Mouse (Mus musculus) CH12.LX (cell line): ENCODE measurements around the gene D430019H16Rik. TPM values are rescaled to one million over a fixed set of nuclear protein-coding genes. Genes with fewer than 3 reads are reported as not detected.

Experiments
- DNase-seq: peaks from one replicate; pipeline ENCODE4 v3.0.0-alpha.2; 2013; ENCODE audit errors: extremely low read depth
- H3K27ac ChIP-seq: 2 replicates; pipeline ENCODE4 v1.5.1; 2012; ENCODE audit warnings: low read depth, mild to moderate bottlenecking, control low read depth, moderate library complexity; ENCODE audit not compliant: insufficient read depth
- H3K27me3 ChIP-seq: replicated peaks from 2 replicates; pipeline ENCODE3; 2012; ENCODE audit warnings: inconsistent platforms
- H3K36me3 ChIP-seq, 2 experiments: replicated peaks in 1 of 2; 2 replicates each; pipeline versions ENCODE3 to v1.6.1; 2012; ENCODE audit warnings: inconsistent platforms in 1 of 2, low read length in 1 of 2, mild to moderate bottlenecking in 1 of 2, mixed read lengths in 1 of 2, moderate library complexity in 1 of 2; ENCODE audit not compliant: control insufficient read depth in 1 of 2, insufficient read depth in 1 of 2
- H3K4me1 ChIP-seq, 2 experiments: 2 replicates each; pipeline ENCODE4 v1.6.1; 2012; ENCODE audit warnings: inconsistent platforms in 1 of 2, moderate library complexity in 1 of 2; ENCODE audit not compliant: insufficient read depth in 2 of 2, control insufficient read depth in 1 of 2
- H3K4me2 ChIP-seq: 2 replicates; pipeline ENCODE4 v1.6.1; 2012; ENCODE audit warnings: low read depth, mild to moderate bottlenecking, control low read depth; ENCODE audit not compliant: poor library complexity, insufficient read depth, severe bottlenecking
- H3K4me3 ChIP-seq, 3 experiments: fragments of 150-350 bp in 1 of 3; sonication (generic) in 1 of 3; replicated peaks in 1 of 3; 2 replicates each; pipeline versions ENCODE3 to v1.5.1; 2011 to 2012; ENCODE audit warnings: low read depth in 2 of 3, low read length in 2 of 3, mild to moderate bottlenecking in 2 of 3, moderate library complexity in 2 of 3, control low read depth in 1 of 3, improper control_type of control experiment in 1 of 3, inconsistent platforms in 1 of 3, mixed read lengths in 1 of 3; ENCODE audit not compliant: poor library complexity in 1 of 3
- H3K79me2 ChIP-seq: replicated peaks from 2 replicates; pipeline ENCODE4 v1.6.1; 2012; ENCODE audit warnings: mild to moderate bottlenecking, moderate library complexity; ENCODE audit not compliant: control insufficient read depth, poor library complexity, insufficient read depth, severe bottlenecking; ENCODE audit errors: extremely low read depth
- H3K9ac ChIP-seq: 2 replicates; pipeline ENCODE4 v1.6.1; 2012; ENCODE audit warnings: low read depth, mild to moderate bottlenecking, control low read depth, moderate library complexity; ENCODE audit not compliant: insufficient read depth
- H3K9me3 ChIP-seq: replicated peaks from 2 replicates; pipeline ENCODE3; 2012; ENCODE audit warnings: low read length, inconsistent platforms, mixed read lengths
- BHLHE40 ChIP-seq: IDR thresholded peaks from 2 replicates; pipeline ENCODE4 v1.6.1; 2011; ENCODE audit warnings: mild to moderate bottlenecking, low read depth, low read length, improper control_type of control experiment
- CHD1 ChIP-seq: IDR thresholded peaks from 2 replicates; pipeline ENCODE4 v1.6.1; 2012; ENCODE audit warnings: low read depth, low read length, improper control_type of control experiment, inconsistent platforms
- CTCF ChIP-seq, 2 experiments: IDR thresholded peaks in 1 of 2; conservative IDR thresholded peaks in 1 of 2; 2 replicates each; pipeline ENCODE4 v1.5.1; 2011 to 2012; ENCODE audit warnings: low read depth in 2 of 2, low read length in 2 of 2, improper control_type of control experiment in 1 of 2, inconsistent platforms in 1 of 2, mild to moderate bottlenecking in 1 of 2, moderate library complexity in 1 of 2
- E2F4 ChIP-seq: IDR thresholded peaks from 2 replicates; pipeline ENCODE4 v1.6.1; 2011; ENCODE audit warnings: low read depth, low read length, improper control_type of control experiment; ENCODE audit not compliant: insufficient replicate concordance
- ELF1 ChIP-seq: IDR thresholded peaks from 2 replicates; pipeline ENCODE4 v1.6.1; 2014; ENCODE audit warnings: low read depth, mild to moderate bottlenecking, inconsistent platforms, low read length, improper control_type of control experiment
- GABPA ChIP-seq: IDR thresholded peaks from 2 replicates; pipeline ENCODE4 v1.6.1; 2012; ENCODE audit warnings: low read depth, low read length, improper control_type of control experiment, inconsistent platforms; ENCODE audit not compliant: insufficient replicate concordance
- HCFC1 ChIP-seq: IDR thresholded peaks from 2 replicates; pipeline ENCODE4 v1.6.1; 2012; ENCODE audit warnings: low read depth, mild to moderate bottlenecking, inconsistent platforms, low read length, improper control_type of control experiment
- IRF4 ChIP-seq: IDR thresholded peaks from 2 replicates; pipeline ENCODE4 v1.6.1; 2014; ENCODE audit warnings: low read depth, mild to moderate bottlenecking, inconsistent platforms, low read length, improper control_type of control experiment
- JUN ChIP-seq: IDR thresholded peaks from 2 replicates; pipeline ENCODE4 v1.6.1; 2011; ENCODE audit warnings: low read depth, mild to moderate bottlenecking, low read length, improper control_type of control experiment, moderate library complexity; ENCODE audit not compliant: insufficient read depth
- JUND ChIP-seq: conservative IDR thresholded peaks from 2 replicates; pipeline ENCODE4 v1.6.1; 2011; ENCODE audit warnings: low read depth, low read length, improper control_type of control experiment
- MAX ChIP-seq: IDR thresholded peaks from 2 replicates; pipeline ENCODE4 v1.6.1; 2011; ENCODE audit warnings: low read length, improper control_type of control experiment
- MEF2A ChIP-seq: IDR thresholded peaks from 2 replicates; pipeline ENCODE4 v1.6.1; 2014; ENCODE audit warnings: low read depth, mild to moderate bottlenecking, inconsistent platforms, low read length, improper control_type of control experiment, borderline replicate concordance
- NELFE ChIP-seq: IDR thresholded peaks from 2 replicates; pipeline ENCODE4 v1.6.1; 2011; ENCODE audit warnings: low read depth, low read length, improper control_type of control experiment
- NRF1 ChIP-seq: IDR thresholded peaks from 2 replicates; pipeline ENCODE4 v1.6.1; 2014; ENCODE audit warnings: low read depth, mild to moderate bottlenecking, inconsistent platforms, low read length, improper control_type of control experiment, moderate library complexity
- PAX5 ChIP-seq: IDR thresholded peaks from 2 replicates; pipeline ENCODE4 v1.6.1; 2012; ENCODE audit warnings: low read length, inconsistent platforms, mixed read lengths
- POLR2AphosphoS2 ChIP-seq: IDR thresholded peaks from 2 replicates; pipeline ENCODE4 v1.6.1; 2011; ENCODE audit warnings: low read depth, low read length, improper control_type of control experiment
- RCOR1 ChIP-seq: conservative IDR thresholded peaks from 2 replicates; pipeline ENCODE4 v1.6.1; 2012; ENCODE audit warnings: low read depth, mild to moderate bottlenecking, inconsistent platforms, low read length, improper control_type of control experiment
- TBP ChIP-seq: conservative IDR thresholded peaks from 2 replicates; pipeline ENCODE4 v1.6.1; 2011; ENCODE audit warnings: low read depth, low read length, improper control_type of control experiment
- ZC3H11A ChIP-seq: IDR thresholded peaks from 2 replicates; pipeline ENCODE4 v1.6.1; 2012; ENCODE audit warnings: low read depth, mild to moderate bottlenecking, inconsistent platforms, low read length, improper control_type of control experiment
- ZKSCAN1 ChIP-seq: IDR thresholded peaks from 2 replicates; pipeline ENCODE4 v1.6.1; 2012; ENCODE audit warnings: low read depth, inconsistent platforms, low read length, improper control_type of control experiment, borderline replicate concordance
- ZMIZ1 ChIP-seq: IDR thresholded peaks from 2 replicates; pipeline ENCODE4 v1.6.1; 2012; ENCODE audit warnings: low read depth, mild to moderate bottlenecking, inconsistent platforms, low read length, improper control_type of control experiment
- ZNF384 ChIP-seq: IDR thresholded peaks from 2 replicates; pipeline ENCODE4 v1.6.1; 2012; ENCODE audit warnings: low read depth, low read length, improper control_type of control experiment, inconsistent platforms
- dilution Hi-C: fragments of 300-500 bp; cut with MboI; formaldehyde crosslinking; loops from 2 replicates; pipeline ENCODE4 v1.14.3; 2020; ENCODE audit warnings: low sequenced_read_pairs; ENCODE audit not compliant: extremely low pct_unique_long_range_greater_than_20kb, extremely low pct_ligation_motif_present
- in situ Hi-C: fragments of 300-500 bp; cut with MboI; formaldehyde crosslinking; loops from 3 replicates; pipeline ENCODE4 v1.14.3; 2019; ENCODE audit warnings: low sequenced_read_pairs, low pct_ligation_motif_present, low pct_unique_long_range_greater_than_20kb, mixed read lengths
- polyA plus RNA-seq: library from polyadenylated mRNA; unstranded; fragments of >175 nt; gene quantifications from 2 replicates; pipeline ENCODE4 v1.2.1, GENCODE M21; 2012; ENCODE audit warnings: low read depth; ENCODE audit not compliant: insufficient read length
- total RNA-seq, 2 experiments: library from RNA; depleted of rRNA; stranded (reverse); fragments of 300-350 nt in 1 of 2; fragments of >200 nt in 1 of 2; gene quantifications; 2 replicates each; pipeline ENCODE4 v1.2.3; 2012 to 2014

The D430019H16Rik gene
- total and polyA plus RNA-seq, 3 experiments: 0.42 to 0.96 (median 0.91) TPM

GRCm38 (mm10) chr12:105432807-105433206 is 20.8 kb upstream of the D430019H16Rik start:
- no peak overlapping the region for H3K4me2 ChIP-seq
- peaks cover 0 to 16% of the 10 kb centered on the region in 2 experiments; a peak in 2 of 4 replicates for H3K4me1 ChIP-seq
- TF ChIP-seq MEF2A (no peak), TBP (no peak), CHD1 (no peak), JUN (no peak), E2F4 (no peak), MAX (no peak), BHLHE40 (no peak), ZMIZ1 (no peak), IRF4 (no peak)
- H3K36me3 ChIP-seq: peaks cover 0 to 15% of the 10 kb centered on the region in 2 experiments
- no peak overlapping the region for H3K27ac ChIP-seq
- dilution Hi-C loops: no loop called here
- no peaks in the 10 kb centered on the region for H3K9me3 ChIP-seq
- H3K9ac ChIP-seq: no peak overlapping the region
- no peak overlapping the region for H3K4me3 ChIP-seq
- H3K27me3 ChIP-seq: no peaks in the 10 kb centered on the region
- in situ Hi-C loops: loop anchor here (5.0 kb wide), 1 partner anchor 59 kb away; no protein-coding TSS in a partner anchor
- H3K79me2 ChIP-seq: no peaks in the 10 kb centered on the region
- DNase-seq: no peak

- dilution Hi-C loops (no loop called here), in situ Hi-C loops (no loop called here)
- no peak overlapping the region for H3K4me3 ChIP-seq
- H3K36me3 ChIP-seq: peaks cover 0 to 26% of the 10 kb centered on the region in 2 experiments
- no peaks in the 10 kb centered on the region for H3K9me3 ChIP-seq
- H3K4me2 ChIP-seq: no peak overlapping the region
- H3K4me1 ChIP-seq: peaks cover 0 to 33% of the 10 kb centered on the region in 2 experiments; a peak in 2 of 4 replicates
- no peaks in the 10 kb centered on the region for H3K27me3 ChIP-seq
- no peak for DNase-seq
- H3K79me2 ChIP-seq: no peaks in the 10 kb centered on the region
- H3K27ac ChIP-seq: no peak overlapping the region
- no peak overlapping the region for H3K9ac ChIP-seq
- TF ChIP-seq ZKSCAN1 (no peak), ZNF384 (no peak), IRF4 (no peak), NRF1 (no peak), CTCF (conservative IDR thresholded peaks at IDR 0.05 in 1 of 2, IDR thresholded peaks at IDR 0.05 in 1 of 2; ENCODE audit: low read depth in 2 of 2, low read length in 2 of 2) (no peak), ELF1 (no peak), BHLHE40 (no peak), HCFC1 (no peak), PAX5 (no peak), JUND (no peak), ZC3H11A (no peak), NELFE (no peak), ZMIZ1 (no peak), JUN (no peak), RCOR1 (no peak), POLR2AphosphoS2 (no peak), GABPA (no peak), MEF2A (no peak)
Measured at GRCm38 (mm10) chr12:105438259-105438658, 15.4 kb upstream of the D430019H16Rik start.
